Mouse (Mus musculus) heart, adult 11 months (tissue): Measurements from ENCODE around the gene Fbln2.
A peak's percentile ranks its signal among the peaks of the same experiment; 100 is the strongest.

ENCODE experiments used
- DNase-seq: peaks from one replicate; pipeline ENCODE4 v3.0.0; 2022

Fbln2 gene

DNA sequence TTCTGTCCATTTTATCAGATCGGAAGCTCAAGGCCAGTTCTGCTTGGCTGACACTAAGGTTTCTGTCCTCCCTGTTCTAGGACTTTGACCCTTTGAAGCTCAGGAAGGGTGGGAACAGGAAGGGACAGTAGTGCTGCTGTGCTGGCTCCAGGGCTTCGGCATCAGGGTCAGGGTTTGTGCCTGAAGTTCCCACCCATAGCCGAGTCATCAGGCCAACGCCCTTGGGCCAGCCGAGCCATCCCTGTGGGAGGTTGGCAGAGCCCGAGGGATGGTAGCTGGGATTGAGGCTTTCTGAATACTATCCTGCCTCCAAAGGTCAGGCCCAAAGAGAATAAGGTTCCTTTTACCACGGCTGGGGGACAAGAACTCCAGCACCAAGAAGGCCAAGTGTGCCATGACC, 70.8 kb downstream of the Fbln2 start:
- no peak for DNase-seq

GRCm38 (mm10) chr6:91284521-91285449, 72.5 kb downstream of the Fbln2 start:
- DNase-seq: peak; percentile 93

- peak; percentile 94 for DNase-seq
Observed at GRCm38 (mm10) chr6:91285450-91285790, 73.2 kb downstream of the Fbln2 start.

DNA sequence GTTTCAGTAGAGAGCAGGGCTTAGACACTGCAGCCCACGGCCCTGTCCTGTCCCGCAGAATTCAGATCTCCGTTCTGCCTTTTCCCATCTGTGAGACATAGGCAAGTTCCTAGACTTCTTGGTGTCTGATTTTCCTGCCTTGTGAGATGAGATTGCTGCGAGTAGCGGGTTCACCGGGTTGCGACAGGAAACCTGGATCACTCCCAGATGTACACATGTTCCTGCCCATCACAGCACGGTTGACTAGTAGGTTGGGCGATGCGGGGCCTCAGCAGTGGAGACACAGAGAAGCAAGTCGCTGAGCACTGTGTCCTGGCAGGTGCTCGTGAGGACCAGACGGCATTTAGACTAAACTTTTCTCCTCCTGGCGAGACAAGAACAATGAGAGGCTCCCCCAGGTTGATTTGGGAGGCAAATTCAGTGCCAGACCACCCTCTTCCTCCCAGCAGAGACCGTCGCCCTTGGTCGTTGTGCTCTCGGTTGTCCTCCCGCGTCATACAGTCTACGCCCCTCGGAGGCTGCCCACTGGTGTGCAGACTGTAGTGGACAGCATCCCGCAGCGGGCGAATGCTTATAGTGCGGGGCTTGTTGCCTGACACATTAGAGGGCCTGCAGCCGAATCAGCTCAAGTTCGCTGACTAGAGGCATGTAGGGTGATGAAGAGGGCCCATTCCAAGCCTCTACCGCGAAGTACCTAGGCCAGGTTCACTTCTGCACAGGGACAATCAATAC, 73.7 kb downstream of the Fbln2 start:
- no peak for DNase-seq

- DNase-seq: peak; percentile 93
Observed at GRCm38 (mm10) chr6:91286624-91287023, 74.4 kb downstream of the Fbln2 start.

- no peak for DNase-seq
Observed at GRCm38 (mm10) chr6:91287148-91287547, 74.9 kb downstream of the Fbln2 start.

DNA sequence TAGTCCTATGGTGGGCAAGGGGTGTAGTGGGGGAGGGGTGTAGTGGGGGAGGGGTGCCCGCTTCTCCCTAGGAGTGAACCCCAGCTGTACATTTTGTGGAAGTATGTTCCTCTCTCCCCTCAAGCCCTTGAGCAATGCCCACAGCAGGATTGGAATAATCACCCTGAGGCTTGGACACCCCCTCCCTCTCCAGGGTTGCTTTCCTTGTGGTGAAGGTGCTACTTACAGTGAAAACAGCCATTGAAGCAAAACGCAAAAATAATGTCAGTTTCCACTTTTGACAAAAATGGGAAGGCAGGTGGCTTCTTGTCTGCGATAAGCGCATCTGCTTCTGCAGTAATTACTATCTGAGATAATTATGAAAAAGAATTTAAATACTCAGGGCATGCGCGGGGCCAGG, 75.4 kb downstream of the Fbln2 start:
- DNase-seq: peak; percentile 82

- peak; percentile 76 for DNase-seq
Observed at GRCm38 (mm10) chr6:91288251-91288785, 76.1 kb downstream of the Fbln2 start.

GRCm38 (mm10) chr6:91288961-91289360, 76.7 kb downstream of the Fbln2 start:
- DNase-seq: peak; percentile 73

GRCm38 (mm10) chr6:91290937-91291336, 78.7 kb downstream of the Fbln2 start:
- DNase-seq: peak; percentile 87

DNA sequence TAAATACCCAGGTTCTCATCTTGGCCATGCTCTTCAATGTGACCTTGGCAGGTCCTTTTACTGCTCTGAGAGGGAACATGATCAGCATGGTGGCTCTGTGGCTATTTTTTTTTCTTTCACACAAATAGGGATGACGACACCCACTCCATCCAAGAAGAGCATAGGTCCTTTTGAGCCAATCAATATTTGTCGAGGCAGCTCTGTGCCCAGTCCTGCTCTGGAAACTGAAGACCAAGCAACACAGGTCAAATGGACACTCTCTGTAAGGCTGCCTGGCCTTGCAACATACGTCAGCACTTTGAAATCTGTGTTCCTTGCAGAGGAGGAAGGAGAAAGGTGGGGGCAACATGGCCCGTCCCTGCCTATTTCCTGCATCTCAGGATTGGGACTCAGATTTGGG, 83.2 kb downstream of the Fbln2 start:
- DNase-seq: no peak

DNA sequence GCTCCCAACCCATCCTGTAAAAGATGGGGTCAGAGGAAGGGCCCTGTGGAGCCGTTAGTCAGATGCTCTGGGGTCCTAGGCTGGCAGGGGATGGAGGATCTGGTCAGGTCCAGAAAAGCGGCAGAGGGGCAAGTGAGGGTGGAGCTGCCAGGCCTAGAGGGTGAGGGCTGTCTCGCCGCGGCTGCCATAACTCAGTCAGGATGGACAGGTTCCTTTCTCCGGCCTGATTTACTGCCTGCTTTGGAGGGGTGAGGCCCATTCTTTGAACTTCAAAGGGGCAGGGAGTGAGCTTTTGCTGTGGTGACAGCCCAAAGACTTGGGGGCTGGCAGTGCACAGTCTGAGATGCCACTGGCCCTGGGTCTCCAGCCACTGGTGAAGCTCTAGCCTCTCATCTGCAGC, 86.6 kb downstream of the Fbln2 start:
- DNase-seq: peak; percentile 82

DNA sequence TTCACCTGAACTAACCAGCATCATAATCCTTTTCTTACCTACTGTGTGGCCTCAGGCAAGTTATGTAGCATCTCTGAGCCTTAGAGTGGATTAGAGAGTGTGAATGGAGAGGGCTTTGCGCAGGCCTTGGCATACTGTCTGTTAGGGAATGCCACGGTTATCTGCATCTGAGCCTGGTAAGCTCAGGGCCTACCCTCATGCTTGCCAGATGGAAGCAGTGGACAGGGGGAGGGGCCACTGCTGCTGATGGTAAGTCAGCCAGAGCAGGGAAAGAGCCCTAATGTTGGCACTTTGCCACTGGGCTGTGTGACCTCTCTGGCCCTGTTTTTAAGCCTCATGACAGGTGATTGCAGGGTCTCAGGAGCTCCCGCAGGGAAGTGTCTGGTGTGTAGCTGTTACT, 87.8 kb downstream of the Fbln2 start:
- DNase-seq: peak; percentile 88

- peak; percentile 73 for DNase-seq
Observed at GRCm38 (mm10) chr6:91301839-91302238, 89.6 kb downstream of the Fbln2 start.

DNA sequence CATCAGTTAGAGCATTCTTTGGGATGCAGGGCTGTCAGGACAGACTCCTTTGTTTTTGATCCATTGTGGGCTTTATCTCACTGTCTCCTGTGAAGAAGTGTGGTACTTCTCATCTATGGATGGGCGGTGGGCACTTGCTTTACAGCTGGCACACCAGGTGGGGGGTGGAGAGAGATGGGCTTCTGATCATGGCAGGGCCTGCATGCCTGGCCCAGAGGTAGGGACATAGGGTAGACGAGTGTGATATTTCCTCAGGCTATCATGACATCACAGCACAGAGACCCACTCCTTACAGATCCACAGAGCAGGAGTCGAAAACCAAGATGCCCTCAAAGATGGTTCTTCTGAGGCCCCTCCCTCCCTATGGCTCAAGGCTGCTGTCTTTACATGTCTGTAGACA, 90.1 kb downstream of the Fbln2 start:
- DNase-seq: peak; percentile 82

DNA sequence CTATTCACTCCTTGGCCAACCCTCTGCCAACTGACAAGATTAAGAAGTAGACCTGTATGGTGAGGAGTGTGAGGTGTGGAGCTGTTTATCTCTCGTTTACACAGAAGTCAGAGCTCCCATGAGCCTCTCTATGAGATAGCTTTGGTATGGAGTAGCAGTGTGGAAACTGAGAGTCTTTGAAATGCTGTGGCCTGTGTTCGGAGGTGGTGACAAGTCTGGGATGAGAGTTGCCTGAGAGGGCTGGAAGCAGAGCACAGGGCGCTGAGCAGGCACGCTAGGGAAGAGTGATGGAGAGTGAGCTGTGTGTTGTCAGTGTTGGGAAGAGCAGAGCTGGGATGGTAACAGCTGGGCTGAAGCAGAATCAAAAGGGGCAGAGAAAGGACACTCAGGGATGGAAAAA, 91.9 kb downstream of the Fbln2 start:
- no peak for DNase-seq

DNA sequence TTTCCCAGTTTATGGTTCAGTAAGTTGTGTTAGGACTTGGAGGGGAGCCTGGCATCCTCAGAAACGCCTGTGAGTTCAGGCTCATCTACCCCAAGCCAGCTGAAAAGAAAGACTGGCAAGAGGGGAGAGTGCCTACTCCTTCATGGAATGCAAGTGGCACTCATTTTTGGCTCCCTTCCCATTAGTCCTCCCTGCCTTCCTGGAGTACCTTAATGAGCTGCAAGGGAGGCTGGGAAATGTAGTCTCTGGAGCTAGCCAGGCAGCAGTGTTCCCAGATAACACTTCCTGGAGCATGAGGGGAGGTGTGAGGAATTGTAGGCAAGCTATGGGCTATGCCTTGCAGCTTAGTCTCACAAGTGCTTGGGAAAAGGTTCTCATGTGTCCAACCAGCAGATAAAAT, 95.7 kb downstream of the Fbln2 start:
- peak; percentile 34 for DNase-seq

- peak; percentile 72 for DNase-seq
Observed at GRCm38 (mm10) chr6:91311204-91311603, 98.9 kb downstream of the Fbln2 start.

DNA sequence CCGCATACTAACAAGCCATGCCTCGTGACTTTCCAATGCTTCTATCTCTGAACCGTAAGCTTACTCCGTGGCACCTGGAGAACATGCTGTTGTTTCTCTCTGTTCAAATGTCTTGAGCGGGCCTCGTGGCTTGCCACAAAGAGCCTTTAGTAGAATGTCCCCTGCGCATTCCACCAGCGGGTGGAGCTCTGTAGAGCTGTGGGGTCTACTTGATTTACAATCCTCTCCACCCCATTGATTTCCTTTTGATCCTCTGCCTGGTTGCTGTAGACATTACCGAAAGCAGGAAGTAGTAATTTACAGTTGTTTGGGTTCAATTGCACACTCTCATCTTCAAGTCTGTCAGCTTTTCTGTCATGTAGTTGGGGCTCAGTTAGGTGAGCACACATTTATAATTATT, 100.2 kb downstream of the Fbln2 start:
- peak; percentile 58 for DNase-seq
